Comparison of ENCODE assay signal across 25 mouse cellular contexts in the genomic region with DNA sequence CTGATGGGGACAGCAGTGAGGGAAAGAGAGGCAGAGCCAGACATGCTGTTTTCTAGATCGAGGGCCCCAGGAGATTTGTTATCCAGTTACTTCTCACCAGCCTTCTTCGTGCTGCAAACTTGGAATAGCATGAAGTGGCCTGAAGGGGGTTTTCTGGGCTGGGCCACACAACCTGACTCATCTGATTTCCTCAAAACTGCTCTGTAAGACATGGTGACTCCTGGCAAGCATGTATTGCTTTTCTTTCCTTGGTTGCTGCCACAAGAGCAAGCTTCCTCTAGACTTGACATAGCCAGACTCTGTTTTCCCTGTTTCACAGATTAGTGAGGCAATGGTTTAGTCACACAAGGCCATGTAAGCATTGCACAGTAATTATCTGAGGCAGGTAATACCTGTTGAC.
A peak's percentile ranks its signal among the peaks of the same experiment; 100 is the strongest.
DNase-seq lines count a peak whose midpoint lies in the region; ATAC-seq lines count a peak whose summit lies in the region.
"Had no signal": no experiment of that assay in that cellular context is flagged by ENCODE, and none has a peak within 500 bp of the region (broad histone marks: within the 10 kb centered on the region; RNA-seq: fewer than 3 reads in every experiment).

No protein-coding gene starts in this region.

- WGBS in heart, embryonic 15.5 days: 37% methylated on average over 2 of the region's 2 CpGs

- no peak overlapping the region for H3K4me2 ChIP-seq in heart, embryonic 15.5 days
- H3K4me2 ChIP-seq: embryonic facial prominence, embryonic 12.5 days; forebrain, embryonic 12.5 days; hindbrain, embryonic 13.5 days; liver, embryonic 15.5 days; lung, embryonic 14.5 days; midbrain, embryonic 15.5 days; neural tube, embryonic 15.5 days had no signal

- H3K27me3 ChIP-seq in heart, embryonic 15.5 days: no peaks in the 10 kb centered on the region
- H3K27me3 ChIP-seq: embryonic facial prominence, embryonic 12.5 days; forebrain, embryonic 12.5 days; hindbrain, embryonic 13.5 days; liver, embryonic 15.5 days; midbrain, embryonic 15.5 days; neural tube, embryonic 15.5 days had no signal

- peaks cover 9% of the 10 kb centered on the region for H3K4me1 ChIP-seq in heart, embryonic 15.5 days (replicated peaks)
- H3K4me1 ChIP-seq: embryonic facial prominence, embryonic 12.5 days; forebrain, embryonic 12.5 days; hindbrain, embryonic 13.5 days; liver, embryonic 15.5 days; midbrain, embryonic 10.5 days; midbrain, embryonic 15.5 days; neural tube, embryonic 15.5 days had no signal

- no peak for ATAC-seq in heart, embryonic 15.5 days (replicated peaks; ENCODE audit: insufficient number of reproducible peaks, insufficient read depth, low FRiP score, low read depth)
- 0 out of 2 replicates have a peak, but pooled peaks have one; percentile 17 for ATAC-seq in megakaryocyte-erythroid progenitor cell, adult 5-6 weeks (replicated peaks; ENCODE audit: low FRiP score, low TSS enrichment, poor library complexity, severe bottlenecking)
- ATAC-seq: forebrain, postnatal 0 days; intestine, postnatal 0 days; midbrain, embryonic 15.5 days had no signal

- H3K27ac ChIP-seq in heart, embryonic 15.5 days: peak overlapping the region; percentile 12; the same call in 1 of the 2 replicates
- H3K27ac ChIP-seq: embryonic facial prominence, embryonic 12.5 days; forebrain, embryonic 12.5 days; hindbrain, embryonic 13.5 days; liver, embryonic 15.5 days; midbrain, embryonic 10.5 days; midbrain, embryonic 15.5 days; neural tube, embryonic 15.5 days had no signal

- no peak overlapping the region for H3K4me3 ChIP-seq in heart, embryonic 15.5 days
- H3K4me3 ChIP-seq: embryonic facial prominence, embryonic 12.5 days; forebrain, embryonic 12.5 days; hindbrain, embryonic 13.5 days; liver, embryonic 15.5 days; midbrain, embryonic 10.5 days; midbrain, embryonic 15.5 days; neural tube, embryonic 15.5 days had no signal

- no peak overlapping the region for H3K9ac ChIP-seq in heart, embryonic 15.5 days
- H3K9ac ChIP-seq: embryonic facial prominence, embryonic 12.5 days; forebrain, embryonic 12.5 days; forebrain, postnatal 0 days; hindbrain, embryonic 13.5 days; liver, embryonic 15.5 days; lung, embryonic 14.5 days; midbrain, embryonic 15.5 days; neural tube, embryonic 15.5 days had no signal

- DNase-seq in adrenal gland, adult 2 months: peak; percentile 7
- no peak for DNase-seq in adrenal gland, postnatal 25 days
- no peak for DNase-seq in heart, adult 9 months (ENCODE audit: low spot score in 2 of 2)
- DNase-seq in NIH3T3 (ENCODE audit: low read depth): peak; percentile 69
- no peak for DNase-seq in layer of hippocampus, adult 11-12 months (ENCODE audit: low spot score)
- DNase-seq in kidney, postnatal 10 days: no peak
- DNase-seq: cerebellum, adult 8-10 months; cerebellum, postnatal 25 days; forebrain, postnatal 0 days; kidney, adult 9 months; kidney, postnatal 14 days; lung, embryonic 14.5 days; lung, postnatal 14 days; retina, postnatal 1 day; right cerebral cortex, postnatal 14 days had no signal

- no peaks in the 10 kb centered on the region for H3K9me3 ChIP-seq in heart, embryonic 15.5 days (replicated peaks)
- H3K9me3 ChIP-seq: embryonic facial prominence, embryonic 12.5 days; forebrain, embryonic 12.5 days; hindbrain, embryonic 13.5 days; liver, embryonic 15.5 days; midbrain, embryonic 10.5 days; midbrain, embryonic 15.5 days; neural tube, embryonic 15.5 days had no signal

- H3K36me3 ChIP-seq in heart, embryonic 15.5 days: peaks cover 62% of the 10 kb centered on the region

Comparison
In these comparisons a context has a peak if more than half of its experiments do, and no peak if none do; other contexts are left out.
1. DNase-seq: peak in adrenal gland, adult 2 months (single experiment) and NIH3T3 (single experiment); none in adrenal gland, postnatal 25 days (single experiment), heart, adult 9 months (0 of 2), layer of hippocampus, adult 11-12 months (single experiment) and kidney, postnatal 10 days (single experiment).